Mouse (Mus musculus) limb, embryonic 14.5 days (tissue): Measurements from ENCODE around the gene Gm20661. TPM values are rescaled to one million over a fixed set of nuclear protein-coding genes. Genes with fewer than 3 reads are reported as not detected.
A peak's percentile ranks its signal among the peaks of the same experiment; 100 is the strongest.

Source experiments
- ATAC-seq: fragments of 200-750 bp; cut with Nextera tagmentation; 2 replicates; pipeline ENCODE4 v1.8.0; 2017; ENCODE audit warnings: low read depth, moderate number of reproducible peaks, moderate TSS enrichment; ENCODE audit not compliant: low FRiP score
- DNase-seq: peaks from one replicate; pipeline ENCODE4 v3.0.0-alpha.2; 2015; ENCODE audit warnings: low spot score
- H3K27ac ChIP-seq: fragments of 300-500 bp; sonication (generic); replicated peaks from 2 replicates; pipeline ENCODE4 v1.5.1; 2014; ENCODE audit warnings: low read depth, mild to moderate bottlenecking, low read length, moderate library complexity, mixed read lengths
- H3K27me3 ChIP-seq: fragments of 300-500 bp; sonication (generic); 2 replicates; pipeline ENCODE4 v1.6.1; 2014; ENCODE audit warnings: low read length, mixed read lengths; ENCODE audit not compliant: control insufficient read depth, insufficient read depth
- H3K36me3 ChIP-seq: fragments of 300-500 bp; sonication (generic); 2 replicates; pipeline ENCODE4 v1.6.1; 2014; ENCODE audit warnings: mild to moderate bottlenecking, low read length, moderate library complexity, mixed read lengths; ENCODE audit not compliant: control insufficient read depth, insufficient read depth
- H3K4me1 ChIP-seq: fragments of 300-500 bp; sonication (generic); 2 replicates; pipeline ENCODE4 v1.6.1; 2014; ENCODE audit warnings: antibody characterized with exemption, low read length, mixed read lengths; ENCODE audit not compliant: control insufficient read depth, insufficient read depth
- H3K4me2 ChIP-seq: fragments of 300-500 bp; sonication (generic); replicated peaks from 2 replicates; pipeline ENCODE4 v1.6.1; 2014; ENCODE audit warnings: low read depth, mild to moderate bottlenecking, low read length, moderate library complexity; ENCODE audit not compliant: severe bottlenecking
- H3K4me3 ChIP-seq: fragments of 300-500 bp; sonication (generic); replicated peaks from 2 replicates; pipeline ENCODE4 v1.5.1; 2014; ENCODE audit warnings: low read length
- H3K9ac ChIP-seq: fragments of 300-500 bp; sonication (generic); 2 replicates; pipeline ENCODE4 v1.6.1; 2014; ENCODE audit warnings: mild to moderate bottlenecking, low read depth, low read length, moderate library complexity; ENCODE audit not compliant: severe bottlenecking
- H3K9me3 ChIP-seq: fragments of 300-500 bp; sonication (generic); 2 replicates; pipeline ENCODE4 v1.6.1; 2016; ENCODE audit warnings: low read length; ENCODE audit not compliant: control insufficient read depth
- POLR2A ChIP-seq: fragments of 200-500 bp; IDR thresholded peaks from 2 replicates; pipeline ENCODE4 v1.8.0; 2012; ENCODE audit warnings: inconsistent platforms, mild to moderate bottlenecking, moderate library complexity, borderline replicate concordance; ENCODE audit not compliant: insufficient read depth, insufficient read length; ENCODE audit errors: extremely low read depth
- WGBS: fragments of 180-500 bp; shearing (Covaris S2); extraction: QIAGEN DNeasy Blood & Tissue Kit; methylation state at CpG from one replicate; pipeline ENCODE4 v1.1.7; 2014; 5-methylcytosine and 5-hydroxymethylcytosine counted together
- polyA plus RNA-seq, 2 experiments: library from polyadenylated mRNA; depleted of rRNA in 1 of 2; stranded (reverse) in 1 of 2; unstranded in 1 of 2; fragments of >200 nt; fragmentation: Nextera tagmentation in 1 of 2; extraction: Ambion mirVana in 1 of 2; gene quantifications; 2 replicates each; pipeline versions ENCODE4 v1.2.1 to v1.2.3; 2012 to 2014

Gm20661 gene
- polyA plus RNA-seq, 2 experiments = 7.9 to 16.7 TPM

DNA sequence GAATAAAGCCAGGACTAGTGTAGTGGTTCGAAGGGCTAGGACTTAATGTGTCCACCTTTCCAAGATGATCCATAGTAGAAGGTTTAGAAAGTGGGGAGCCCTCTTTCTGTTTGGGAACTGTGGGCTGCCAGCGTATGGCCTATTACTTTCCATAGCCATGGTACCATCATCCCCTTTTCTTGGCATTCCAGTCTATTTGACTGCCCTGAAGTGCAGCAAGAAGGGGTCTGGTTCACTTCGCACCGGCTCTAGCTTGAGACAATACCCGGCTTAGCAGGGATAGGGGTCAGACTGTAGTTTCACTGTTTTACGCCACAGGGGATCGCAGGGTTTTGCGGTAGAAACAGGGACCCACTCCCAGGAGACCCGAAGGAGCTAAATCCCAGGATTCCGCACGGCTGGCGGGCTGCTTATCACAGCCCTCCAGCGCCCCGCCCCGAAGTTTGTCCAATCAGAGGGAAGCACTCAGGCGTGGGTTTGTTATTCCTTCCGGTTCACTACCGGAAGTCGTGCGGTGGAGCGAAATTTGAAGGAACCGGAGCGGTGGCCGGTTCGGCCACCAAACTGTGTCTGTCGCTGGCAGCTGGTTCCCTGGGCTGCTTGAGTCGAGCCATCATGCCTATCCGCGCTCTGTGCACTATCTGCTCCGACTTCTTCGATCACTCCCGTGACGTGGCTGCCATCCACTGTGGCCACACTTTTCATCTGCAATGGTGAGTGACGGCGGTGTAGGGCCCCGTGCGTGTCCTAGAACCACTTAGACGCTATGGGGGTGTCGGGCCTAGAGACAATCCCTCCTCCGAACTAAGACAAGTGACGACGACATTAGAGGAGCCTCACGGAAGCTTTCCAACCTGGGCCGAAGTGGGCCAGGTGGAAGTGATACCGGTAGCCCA is 32.1 kb upstream of the Gm20661 start:
- DNase-seq (peak; percentile 95), ATAC-seq (peak; percentile 94)

DNA sequence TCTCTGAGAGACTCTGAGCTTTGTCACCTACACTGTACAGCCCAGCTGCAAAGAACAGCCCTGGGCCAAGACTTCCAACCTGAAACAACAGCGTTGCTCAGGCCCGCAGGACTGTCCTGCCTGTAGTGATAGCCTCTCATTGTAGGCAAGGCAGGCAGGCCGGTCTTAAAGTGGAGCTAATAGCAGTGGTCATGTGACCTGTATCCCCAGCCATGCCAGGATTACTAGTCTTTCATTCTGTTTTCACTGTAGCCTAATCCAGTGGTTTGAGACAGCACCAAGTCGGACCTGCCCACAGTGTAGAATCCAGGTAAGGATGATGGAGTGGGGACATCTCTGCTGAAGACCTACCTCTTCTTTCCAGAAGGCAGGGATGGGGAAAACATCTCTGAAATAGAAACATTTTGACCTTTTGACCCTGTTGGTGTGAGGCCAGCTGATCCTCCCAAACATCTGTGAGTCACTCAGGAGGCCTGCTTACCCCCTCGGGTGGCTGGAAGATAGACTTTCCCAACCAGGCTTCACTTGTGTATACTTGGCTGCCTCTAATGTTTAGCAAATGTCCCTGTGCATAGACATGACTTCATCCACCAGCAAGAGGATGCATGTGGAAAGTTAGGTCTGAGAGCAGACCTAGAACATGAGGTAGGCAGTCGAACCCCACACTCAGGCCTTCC is 27.1 kb upstream of the Gm20661 start:
- Histone ChIP-seq H3K4me1 (peaks cover 3% of the 10 kb centered on the region; the same call in 1 of the 2 replicates), H3K4me2 (no peak overlapping the region), H3K9ac (no peak overlapping the region), H3K27ac (no peak overlapping the region), H3K4me3 (no peak overlapping the region), H3K36me3 (peaks cover 16% of the 10 kb centered on the region; the same call in 1 of the 2 replicates), H3K27me3 (no peaks in the 10 kb centered on the region), H3K9me3 (no peaks in the 10 kb centered on the region)
- ATAC-seq (no peak), DNase-seq (no peak)
- no peak for TF ChIP-seq POLR2A
- WGBS = 77% methylated on average over 6 of the region's 6 CpGs

More for the DNA sequence above, 32.1 kb upstream of the Gm20661 start:
- Histone ChIP-seq H3K4me3 (peak overlapping the region; percentile 68), H3K4me2 (peak overlapping the region; percentile 78), H3K27ac (peak overlapping the region; percentile 65; the same call in 1 of the 2 replicates), H3K9me3 (no peaks in the 10 kb centered on the region), H3K36me3 (no peaks in the 10 kb centered on the region; the same call in 1 of the 2 replicates), H3K27me3 (no peaks in the 10 kb centered on the region), H3K4me1 (peaks cover 3% of the 10 kb centered on the region; the same call in 1 of the 2 replicates), H3K9ac (peak overlapping the region; percentile 59)
- 11% methylated on average over 45 of the region's 45 CpGs for WGBS
- peak; percentile 73; the same call in 1 of the 2 replicates for TF ChIP-seq POLR2A

- 60% methylated on average over 6 of the region's 6 CpGs for WGBS
- ATAC-seq (no peak), DNase-seq (no peak)
- Histone ChIP-seq H3K9me3 (no peaks in the 10 kb centered on the region), H3K4me2 (no peak overlapping the region), H3K4me3 (no peak overlapping the region), H3K36me3 (peaks cover 25% of the 10 kb centered on the region), H3K27ac (no peak overlapping the region), H3K27me3 (no peaks in the 10 kb centered on the region), H3K9ac (no peak overlapping the region), H3K4me1 (no peaks in the 10 kb centered on the region)
- no peak for TF ChIP-seq POLR2A
Measured at GRCm38 (mm10) chr9:107957141-107957540, 25.7 kb upstream of the Gm20661 start.

- DNase-seq (no peak), ATAC-seq (no peak)
- H3K4me3 ChIP-seq = no peak overlapping the region
- no peak overlapping the region for H3K9ac ChIP-seq
- no peaks in the 10 kb centered on the region for H3K27me3 ChIP-seq
- no peak for TF ChIP-seq POLR2A
- H3K9me3 ChIP-seq = no peaks in the 10 kb centered on the region
- no peaks in the 10 kb centered on the region for H3K4me1 ChIP-seq
- WGBS = 21% methylated on average over 6 of the region's 6 CpGs
- no peak overlapping the region for H3K27ac ChIP-seq
- H3K4me2 ChIP-seq = no peak overlapping the region
- peaks cover 28% of the 10 kb centered on the region for H3K36me3 ChIP-seq
Measured at GRCm38 (mm10) chr9:107959896-107960295, 23.0 kb upstream of the Gm20661 start.

DNA sequence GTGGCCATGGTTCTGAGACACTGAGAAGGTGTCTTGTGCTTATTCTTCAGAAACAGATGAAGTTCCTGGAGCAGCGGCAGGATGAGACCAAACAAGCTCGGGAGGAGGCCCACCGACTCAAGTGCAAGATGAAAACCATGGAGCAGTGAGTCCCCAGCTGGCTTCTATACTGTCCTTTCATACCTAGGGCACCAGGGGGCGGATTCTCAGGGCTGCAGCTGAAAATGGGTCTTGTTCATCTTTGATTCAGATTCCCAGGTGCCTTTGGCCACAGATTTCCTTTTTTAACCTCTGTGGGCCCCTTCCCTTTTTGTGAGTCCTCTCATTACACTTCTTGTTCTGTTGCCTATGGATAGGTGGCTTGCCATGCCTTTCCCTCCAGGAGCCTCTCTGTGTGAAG is 21.9 kb upstream of the Gm20661 start:
- TF ChIP-seq POLR2A = no peak
- DNase-seq (no peak), ATAC-seq (no peak)
- Histone ChIP-seq H3K27me3 (no peaks in the 10 kb centered on the region), H3K4me3 (no peak overlapping the region), H3K36me3 (peaks cover 28% of the 10 kb centered on the region), H3K4me1 (no peaks in the 10 kb centered on the region), H3K27ac (no peak overlapping the region), H3K9me3 (no peaks in the 10 kb centered on the region), H3K9ac (no peak overlapping the region), H3K4me2 (no peak overlapping the region)
- 81% methylated on average over 4 of the region's 4 CpGs for WGBS
